ENCODE assay signal across 16 mouse cellular contexts in genomic region chr14:46077406-46078131, GRCm38 (mm10).
DNase-seq lines count a peak whose midpoint lies in the region; ATAC-seq and TF ChIP-seq lines count a peak whose summit lies in the region.
"Had no signal": no experiment of that assay in that cellular context is flagged by ENCODE, and none has a peak within 500 bp of the region (broad histone marks: within the 10 kb centered on the region; RNA-seq: fewer than 3 reads in every experiment).

No protein-coding gene starts in this region.

- intact Hi-C loops in left cerebral cortex, adult 2 months (cut with DNase I), result no loop called here

- 90% methylated on average over 11 of the region's 11 CpGs for WGBS in midbrain, embryonic 11.5 days
- WGBS in midbrain, embryonic 10.5 days, result 93% methylated on average over 11 of the region's 11 CpGs

- H3K4me2 ChIP-seq in midbrain, embryonic 11.5 days, result no peak overlapping the region
- H3K4me2 ChIP-seq: embryonic facial prominence, embryonic 12.5 days; limb, embryonic 15.5 days had no signal

- H3K4me3 ChIP-seq in midbrain, embryonic 11.5 days (ENCODE audit: low read depth, low read length), result no peak overlapping the region
- H3K4me3 ChIP-seq in midbrain, embryonic 10.5 days, result no peak overlapping the region
- no peak overlapping the region for H3K4me3 ChIP-seq in left cerebral cortex, adult 2 months
- H3K4me3 ChIP-seq: embryonic facial prominence, embryonic 12.5 days; limb, embryonic 15.5 days; megakaryocyte, embryonic 14.5 days had no signal

- no peak overlapping the region for H3K27ac ChIP-seq in midbrain, embryonic 11.5 days (ENCODE audit: low read depth, low read length)
- no peak overlapping the region for H3K27ac ChIP-seq in midbrain, embryonic 10.5 days (replicated peaks)
- no peak overlapping the region for H3K27ac ChIP-seq in left cerebral cortex, adult 2 months
- H3K27ac ChIP-seq: embryonic facial prominence, embryonic 12.5 days; limb, embryonic 15.5 days had no signal

- no peaks in the 10 kb centered on the region for H3K9me3 ChIP-seq in midbrain, embryonic 11.5 days (ENCODE audit: control insufficient read depth, low read length)
- H3K9me3 ChIP-seq in midbrain, embryonic 10.5 days (replicated peaks), result no peaks in the 10 kb centered on the region
- H3K9me3 ChIP-seq: embryonic facial prominence, embryonic 12.5 days; limb, embryonic 15.5 days had no signal

- peak; percentile 48 to 53 for DNase-seq in cerebellum, postnatal 10 days
- no peak for DNase-seq in cerebellum, adult 9-10 months
- peak; percentile 51 for DNase-seq in midbrain, embryonic 11.5 days (ENCODE audit: low spot score, missing footprints)
- DNase-seq in midbrain, embryonic 10.5 days (ENCODE audit: low spot score), result no peak
- peak; percentile 6 for DNase-seq in mesoderm, embryonic 11.5 days (ENCODE audit: low read depth, low spot score)
- peak; percentile 91 for DNase-seq in retina, postnatal 1 day
- DNase-seq in left cerebral cortex, adult 2 months (ENCODE audit: extremely low spot score in 1 of 2, low spot score in 2 of 2), result no peak
- DNase-seq in kidney, adult 8-10 months, result no peak
- DNase-seq: cerebellum, adult 9-11 months; gastrocnemius, postnatal 36 days had no signal

- H3K9ac ChIP-seq in midbrain, embryonic 11.5 days (ENCODE audit: low read length), result no peak overlapping the region
- H3K9ac ChIP-seq: embryonic facial prominence, embryonic 12.5 days; limb, embryonic 15.5 days had no signal

- no peaks in the 10 kb centered on the region for H3K4me1 ChIP-seq in midbrain, embryonic 11.5 days (ENCODE audit: control insufficient read depth, insufficient read depth, low read length)
- H3K4me1 ChIP-seq in midbrain, embryonic 10.5 days, result no peaks in the 10 kb centered on the region
- H3K4me1 ChIP-seq: megakaryocyte, embryonic 14.5 days had no signal

- no peaks in the 10 kb centered on the region for H3K27me3 ChIP-seq in midbrain, embryonic 11.5 days (ENCODE audit: control insufficient read depth, insufficient read depth, low read length)
- no peaks in the 10 kb centered on the region for H3K27me3 ChIP-seq in midbrain, embryonic 10.5 days (ENCODE audit: low read depth, poor library complexity, severe bottlenecking)
- H3K27me3 ChIP-seq: CH12.LX; embryonic facial prominence, embryonic 12.5 days; limb, embryonic 15.5 days; megakaryocyte, embryonic 14.5 days had no signal

- no peaks in the 10 kb centered on the region for H3K36me3 ChIP-seq in midbrain, embryonic 11.5 days (ENCODE audit: control insufficient read depth, insufficient read depth, low read length)
- H3K36me3 ChIP-seq in midbrain, embryonic 10.5 days, result no peaks in the 10 kb centered on the region
- H3K36me3 ChIP-seq: embryonic facial prominence, embryonic 12.5 days; limb, embryonic 15.5 days had no signal

- no peak for TF ChIP-seq CTCF in left cerebral cortex, adult 2 months (IDR thresholded peaks at IDR 0.05)

- ATAC-seq in midbrain, embryonic 11.5 days (ENCODE audit: low FRiP score), result no peak
- ATAC-seq: inflammation-experienced regulatory T-cells, adult 6 months; lung, postnatal 0 days had no signal

Comparison
In these comparisons a context has a peak if more than half of its experiments do, and no peak if none do; other contexts are left out.
1. DNase-seq: peak in cerebellum, postnatal 10 days (2 of 2), midbrain, embryonic 11.5 days (single experiment), mesoderm, embryonic 11.5 days (single experiment) and retina, postnatal 1 day (single experiment); none in cerebellum, adult 9-10 months (single experiment), midbrain, embryonic 10.5 days (single experiment), left cerebral cortex, adult 2 months (0 of 2) and kidney, adult 8-10 months (0 of 2).